Mouse (Mus musculus) forebrain, embryonic 12.5 days (tissue): ENCODE measurements at regions not wholly inside any gene's neighbourhood (a gene's known extent, or its start where the extent isn't known, plus 50 kb on each side); places are given as distances from the start of the nearest gene placed in this dataset.

Source experiments
- ATAC-seq: fragments of 200-750 bp; cut with Nextera tagmentation; 2 replicates; pipeline ENCODE4 v1.8.0; 2017; ENCODE audit warnings: moderate TSS enrichment; ENCODE audit not compliant: low FRiP score
- H3K27ac ChIP-seq: fragments of 300-500 bp; sonication (generic); 2 replicates; pipeline ENCODE4 v1.5.1; 2016; ENCODE audit warnings: mild to moderate bottlenecking
- H3K27me3 ChIP-seq: fragments of 300-500 bp; sonication (generic); 2 replicates; pipeline ENCODE4 v1.6.1; 2016; ENCODE audit warnings: mild to moderate bottlenecking
- H3K36me3 ChIP-seq: fragments of 300-500 bp; sonication (generic); replicated peaks from 2 replicates; pipeline ENCODE4 v1.6.1; 2016; ENCODE audit warnings: mild to moderate bottlenecking
- H3K4me1 ChIP-seq: fragments of 300-500 bp; sonication (generic); 2 replicates; pipeline ENCODE4 v1.6.1; 2016
- H3K4me2 ChIP-seq: fragments of 300-500 bp; sonication (generic); 2 replicates; pipeline ENCODE4 v1.6.1; 2016; ENCODE audit warnings: mild to moderate bottlenecking, moderate library complexity
- H3K4me3 ChIP-seq: fragments of 300-500 bp; sonication (generic); replicated peaks from 2 replicates; pipeline ENCODE4 v1.5.1; 2016; ENCODE audit warnings: mild to moderate bottlenecking
- H3K9ac ChIP-seq: fragments of 300-500 bp; sonication (generic); 2 replicates; pipeline ENCODE4 v1.6.1; 2016; ENCODE audit warnings: mild to moderate bottlenecking
- H3K9me3 ChIP-seq: fragments of 300-500 bp; sonication (generic); 2 replicates; pipeline ENCODE4 v1.6.1; 2016
- WGBS: fragments of 180-500 bp; shearing (Covaris S2); methylation state at CpG from one replicate; pipeline ENCODE4 v1.1.7; 2016; 5-methylcytosine and 5-hydroxymethylcytosine counted together

GRCm38 (mm10) chr11:22671791-22672490, 160.1 kb downstream of the Tmem17 start:
- no peaks in the 10 kb centered on the region for H3K9me3 ChIP-seq
- H3K9ac ChIP-seq, result no peak overlapping the region
- 41% methylated on average over 5 of the region's 5 CpGs for WGBS
- H3K27me3 ChIP-seq, result no peaks in the 10 kb centered on the region
- no peak overlapping the region for H3K4me2 ChIP-seq
- H3K4me3 ChIP-seq, result no peak overlapping the region
- H3K27ac ChIP-seq, result peak overlapping the region; percentile 48; the same call in 1 of the 2 replicates
- peak; percentile 97 for ATAC-seq
- no peaks in the 10 kb centered on the region for H3K36me3 ChIP-seq
- H3K4me1 ChIP-seq, result peaks cover 11% of the 10 kb centered on the region

GRCm38 (mm10) chr11:22675047-22675446, 163.2 kb downstream of the Tmem17 start:
- 81% methylated on average over 3 of the region's 3 CpGs for WGBS
- H3K4me1 ChIP-seq, result peaks cover 11% of the 10 kb centered on the region
- no peak overlapping the region for H3K4me3 ChIP-seq
- H3K9me3 ChIP-seq, result no peaks in the 10 kb centered on the region
- no peak overlapping the region for H3K4me2 ChIP-seq
- H3K27me3 ChIP-seq, result no peaks in the 10 kb centered on the region
- no peak overlapping the region for H3K27ac ChIP-seq
- H3K36me3 ChIP-seq, result no peaks in the 10 kb centered on the region
- no peak for ATAC-seq
- H3K9ac ChIP-seq, result no peak overlapping the region

- WGBS, result 89% methylated on average over 1 of the region's 1 CpGs
- Histone ChIP-seq H3K27ac (no peak overlapping the region), H3K27me3 (no peaks in the 10 kb centered on the region), H3K4me2 (no peak overlapping the region), H3K36me3 (no peaks in the 10 kb centered on the region), H3K4me3 (no peak overlapping the region), H3K9me3 (no peaks in the 10 kb centered on the region), H3K9ac (no peak overlapping the region), H3K4me1 (peaks cover 11% of the 10 kb centered on the region)
- ATAC-seq, result no peak
Measured at GRCm38 (mm10) chr11:22675754-22676153, 163.9 kb downstream of the Tmem17 start.

- Histone ChIP-seq H3K4me2 (no peak overlapping the region), H3K36me3 (no peaks in the 10 kb centered on the region), H3K9ac (no peak overlapping the region), H3K9me3 (no peaks in the 10 kb centered on the region), H3K4me3 (no peak overlapping the region), H3K4me1 (0 out of 2 replicates have a peak, but pooled peaks cover 2% of the 10 kb centered on the region), H3K27ac (no peak overlapping the region), H3K27me3 (no peaks in the 10 kb centered on the region)
- WGBS, result 42% methylated on average over 2 of the region's 2 CpGs
- ATAC-seq, result no peak
Measured at GRCm38 (mm10) chr11:22677337-22677736, 165.4 kb downstream of the Tmem17 start.

- Histone ChIP-seq H3K4me2 (no peak overlapping the region), H3K9me3 (no peaks in the 10 kb centered on the region), H3K27ac (no peak overlapping the region), H3K36me3 (no peaks in the 10 kb centered on the region), H3K27me3 (no peaks in the 10 kb centered on the region), H3K4me3 (no peak overlapping the region), H3K4me1 (no peaks in the 10 kb centered on the region), H3K9ac (no peak overlapping the region)
- WGBS, result 95% methylated on average over 4 of the region's 4 CpGs
- no peak for ATAC-seq
Measured at GRCm38 (mm10) chr11:22684576-22684975, 172.7 kb downstream of the Tmem17 start.

- no peak overlapping the region for H3K4me2 ChIP-seq
- H3K4me1 ChIP-seq, result no peaks in the 10 kb centered on the region
- no peaks in the 10 kb centered on the region for H3K9me3 ChIP-seq
- 88% methylated on average over 3 of the region's 3 CpGs for WGBS
- no peak for ATAC-seq
- H3K27ac ChIP-seq, result no peak overlapping the region
- H3K4me3 ChIP-seq, result no peak overlapping the region
- H3K9ac ChIP-seq, result no peak overlapping the region
- no peaks in the 10 kb centered on the region for H3K27me3 ChIP-seq
- H3K36me3 ChIP-seq, result no peaks in the 10 kb centered on the region
Measured at GRCm38 (mm10) chr11:22690829-22691228, 169.9 kb downstream of the B3gnt2 start.

GRCm38 (mm10) chr11:22692281-22692857, 168.4 kb downstream of the B3gnt2 start:
- no peaks in the 10 kb centered on the region for H3K9me3 ChIP-seq
- 89% methylated on average over 5 of the region's 5 CpGs for WGBS
- H3K9ac ChIP-seq, result no peak overlapping the region
- no peak overlapping the region for H3K4me2 ChIP-seq
- no peak overlapping the region for H3K27ac ChIP-seq
- ATAC-seq, result no peak
- H3K4me3 ChIP-seq, result no peak overlapping the region
- H3K4me1 ChIP-seq, result no peaks in the 10 kb centered on the region
- no peaks in the 10 kb centered on the region for H3K36me3 ChIP-seq
- H3K27me3 ChIP-seq, result no peaks in the 10 kb centered on the region

GRCm38 (mm10) chr11:22692941-22693341, 167.8 kb downstream of the B3gnt2 start:
- H3K9ac ChIP-seq, result no peak overlapping the region
- no peak for ATAC-seq
- no peak overlapping the region for H3K4me3 ChIP-seq
- WGBS, result 46% methylated on average over 1 of the region's 1 CpGs
- no peak overlapping the region for H3K4me2 ChIP-seq
- no peaks in the 10 kb centered on the region for H3K27me3 ChIP-seq
- H3K36me3 ChIP-seq, result no peaks in the 10 kb centered on the region
- H3K4me1 ChIP-seq, result no peaks in the 10 kb centered on the region
- no peak overlapping the region for H3K27ac ChIP-seq
- no peaks in the 10 kb centered on the region for H3K9me3 ChIP-seq

GRCm38 (mm10) chr11:22693376-22693775, 167.4 kb downstream of the B3gnt2 start:
- 89% methylated on average over 2 of the region's 2 CpGs for WGBS
- Histone ChIP-seq H3K4me2 (no peak overlapping the region), H3K27me3 (no peaks in the 10 kb centered on the region), H3K4me3 (no peak overlapping the region), H3K4me1 (0 out of 2 replicates have a peak, but pooled peaks cover 4% of the 10 kb centered on the region), H3K36me3 (no peaks in the 10 kb centered on the region), H3K9me3 (no peaks in the 10 kb centered on the region), H3K27ac (no peak overlapping the region), H3K9ac (no peak overlapping the region)
- no peak for ATAC-seq

GRCm38 (mm10) chr11:22693984-22694383, 166.8 kb downstream of the B3gnt2 start:
- Histone ChIP-seq H3K4me3 (no peak overlapping the region), H3K27me3 (no peaks in the 10 kb centered on the region), H3K4me1 (0 out of 2 replicates have a peak, but pooled peaks cover 6% of the 10 kb centered on the region), H3K9ac (no peak overlapping the region), H3K36me3 (no peaks in the 10 kb centered on the region), H3K9me3 (no peaks in the 10 kb centered on the region), H3K4me2 (no peak overlapping the region), H3K27ac (no peak overlapping the region)
- no peak for ATAC-seq
- 82% methylated on average over 2 of the region's 2 CpGs for WGBS

GRCm38 (mm10) chr11:22694829-22695228, 165.9 kb downstream of the B3gnt2 start:
- WGBS, result 77% methylated on average over 5 of the region's 5 CpGs
- Histone ChIP-seq H3K27ac (no peak overlapping the region), H3K9ac (no peak overlapping the region), H3K4me2 (no peak overlapping the region), H3K27me3 (no peaks in the 10 kb centered on the region), H3K9me3 (no peaks in the 10 kb centered on the region), H3K4me1 (0 out of 2 replicates have a peak, but pooled peaks cover 6% of the 10 kb centered on the region), H3K36me3 (no peaks in the 10 kb centered on the region), H3K4me3 (no peak overlapping the region)
- no peak for ATAC-seq

- no peak for ATAC-seq
- WGBS, result 89% methylated on average over 1 of the region's 1 CpGs
- Histone ChIP-seq H3K36me3 (no peaks in the 10 kb centered on the region), H3K27me3 (no peaks in the 10 kb centered on the region), H3K9me3 (no peaks in the 10 kb centered on the region), H3K4me3 (no peak overlapping the region), H3K4me2 (no peak overlapping the region), H3K9ac (no peak overlapping the region), H3K4me1 (0 out of 2 replicates have a peak, but pooled peaks cover 6% of the 10 kb centered on the region), H3K27ac (no peak overlapping the region)
Measured at GRCm38 (mm10) chr11:22695237-22695636, 165.5 kb downstream of the B3gnt2 start.
